Mouse (Mus musculus) hindbrain, embryonic 13.5 days (tissue): ENCODE measurements around the gene Itpr1. TPM values are rescaled to one million over a fixed set of nuclear protein-coding genes. Genes with fewer than 3 reads are reported as not detected.

Source experiments
- ATAC-seq: fragments of 200-750 bp; cut with Nextera tagmentation; 2 replicates; pipeline ENCODE4 v1.8.0; 2017; ENCODE audit warnings: moderate TSS enrichment; ENCODE audit not compliant: low FRiP score
- H3K27ac ChIP-seq: fragments of 300-500 bp; sonication (generic); 2 replicates; pipeline ENCODE4 v1.5.1; 2015; ENCODE audit warnings: inconsistent platforms, mild to moderate bottlenecking, moderate library complexity
- H3K27me3 ChIP-seq: fragments of 300-500 bp; sonication (generic); 2 replicates; pipeline ENCODE4 v1.6.1; 2015; ENCODE audit warnings: mild to moderate bottlenecking, inconsistent platforms
- H3K36me3 ChIP-seq: fragments of 300-500 bp; sonication (generic); 2 replicates; pipeline ENCODE4 v1.6.1; 2015; ENCODE audit warnings: mild to moderate bottlenecking, inconsistent platforms
- H3K4me1 ChIP-seq: fragments of 300-500 bp; sonication (generic); replicated peaks from 2 replicates; pipeline ENCODE4 v1.6.1; 2015; ENCODE audit warnings: inconsistent platforms
- H3K4me2 ChIP-seq: fragments of 300-500 bp; sonication (generic); 2 replicates; pipeline ENCODE4 v1.6.1; 2015; ENCODE audit warnings: inconsistent platforms, mild to moderate bottlenecking, moderate library complexity
- H3K4me3 ChIP-seq: fragments of 300-500 bp; sonication (generic); 2 replicates; pipeline ENCODE4 v1.5.1; 2015; ENCODE audit warnings: mild to moderate bottlenecking, inconsistent platforms
- H3K9ac ChIP-seq: fragments of 300-500 bp; sonication (generic); 2 replicates; pipeline ENCODE4 v1.6.1; 2015; ENCODE audit warnings: mild to moderate bottlenecking, inconsistent platforms
- H3K9me3 ChIP-seq: fragments of 300-500 bp; sonication (generic); 2 replicates; pipeline ENCODE4 v1.6.1; 2016; ENCODE audit warnings: inconsistent platforms
- WGBS: fragments of 180-500 bp; shearing (Covaris S2); methylation state at CpG from one replicate; pipeline ENCODE4 v1.1.7; 2015; 5-methylcytosine and 5-hydroxymethylcytosine counted together
- polyA plus RNA-seq: library from polyadenylated mRNA; unstranded; fragments of >200 nt; fragmentation: Nextera tagmentation; extraction: Ambion mirVana; gene quantifications from 2 replicates; pipeline ENCODE4 v1.2.1, GENCODE M21; 2015

Itpr1 gene
- polyA plus RNA-seq, 1 experiment from 2014 or later = 6.1 TPM

DNA sequence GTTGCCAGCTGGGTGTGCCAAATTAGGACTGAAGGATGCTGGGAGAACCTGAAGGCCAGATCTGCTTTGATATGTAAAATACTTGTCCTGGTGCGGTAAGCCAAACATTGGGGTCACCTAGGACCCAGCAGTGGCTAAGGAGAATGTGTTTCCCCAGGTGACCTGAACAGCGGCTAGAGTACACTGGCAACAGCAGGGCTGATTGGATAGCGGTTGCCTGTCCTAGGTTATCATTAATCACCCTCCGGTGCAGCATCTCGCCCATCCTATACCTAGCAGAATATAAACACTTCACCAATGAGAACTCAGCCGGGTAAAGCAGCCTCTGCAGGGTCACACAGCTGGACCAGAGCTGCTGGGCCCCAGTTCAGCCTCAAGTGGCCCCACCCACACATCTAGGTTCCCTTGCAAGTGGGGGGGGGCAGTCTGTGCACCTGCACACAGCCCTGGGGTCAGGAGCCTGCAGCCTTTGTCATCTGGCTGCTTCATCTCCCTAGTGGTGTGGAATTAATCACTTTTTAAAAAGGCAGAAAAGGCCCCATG, 318.0 kb downstream of the Itpr1 start:
- H3K27ac ChIP-seq = peak overlapping the region; percentile 66; the same call in 1 of the 2 replicates
- no peaks in the 10 kb centered on the region for H3K27me3 ChIP-seq
- H3K36me3 ChIP-seq = no peaks in the 10 kb centered on the region
- no peak overlapping the region for H3K9ac ChIP-seq
- H3K4me2 ChIP-seq = no peak overlapping the region
- peaks cover 19% of the 10 kb centered on the region for H3K4me1 ChIP-seq
- peak; percentile 77 for ATAC-seq
- 22% methylated on average over 6 of the region's 6 CpGs for WGBS
- no peak overlapping the region for H3K4me3 ChIP-seq
- no peaks in the 10 kb centered on the region for H3K9me3 ChIP-seq

DNA sequence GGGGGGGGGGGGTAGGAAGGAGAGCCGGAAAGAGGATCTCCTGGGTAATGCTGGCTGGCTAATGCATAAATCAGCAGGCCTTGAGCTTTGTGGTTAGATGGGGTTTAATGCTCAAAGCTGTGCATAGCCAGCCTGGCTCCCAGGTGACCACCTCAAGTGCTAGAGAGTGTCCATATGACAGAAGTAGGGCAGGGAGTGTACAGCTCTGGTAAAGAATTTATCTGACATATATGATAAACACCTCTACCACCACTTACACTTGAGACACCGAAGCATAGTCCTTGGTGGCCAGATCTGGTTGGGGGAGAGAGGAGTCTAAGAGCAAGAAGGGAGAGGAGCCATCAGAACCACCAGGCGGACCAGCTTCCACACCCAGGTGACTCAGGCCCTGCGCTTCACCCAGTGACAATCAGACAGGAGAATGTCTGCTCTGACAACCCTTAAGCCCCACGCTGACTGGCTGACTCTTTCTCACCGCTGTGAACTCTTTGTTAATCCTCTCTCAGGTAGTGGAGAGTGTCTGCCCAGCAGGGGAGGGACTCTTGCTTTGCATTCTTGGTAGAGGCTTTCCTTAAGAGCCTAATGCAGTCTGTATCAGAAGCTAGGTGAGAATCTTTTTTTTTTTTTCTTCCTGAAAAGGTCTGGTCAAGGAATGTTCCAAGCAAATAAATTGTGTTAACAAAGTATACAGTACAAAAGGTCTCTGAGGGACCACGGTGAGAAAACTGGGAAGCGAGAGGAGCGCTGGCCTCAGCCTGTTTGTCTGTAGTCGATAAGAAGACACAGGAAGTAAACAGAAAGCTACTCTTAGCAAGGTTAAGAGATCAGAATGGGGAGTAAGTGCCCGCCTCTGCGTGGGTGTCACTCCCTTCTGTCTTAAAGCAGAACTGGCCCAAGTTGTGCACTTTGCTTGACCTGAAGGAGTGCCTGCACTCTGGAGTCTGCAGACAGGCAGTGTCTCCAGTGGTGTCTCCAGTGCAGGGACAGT, 318.7 kb downstream of the Itpr1 start:
- Histone ChIP-seq H3K27ac (peak overlapping the region; percentile 66; the same call in 1 of the 2 replicates), H3K9ac (no peak overlapping the region), H3K9me3 (no peaks in the 10 kb centered on the region), H3K36me3 (no peaks in the 10 kb centered on the region), H3K27me3 (no peaks in the 10 kb centered on the region), H3K4me1 (peaks cover 19% of the 10 kb centered on the region), H3K4me3 (no peak overlapping the region), H3K4me2 (no peak overlapping the region)
- peak; percentile 62 for ATAC-seq
- WGBS = 30% methylated on average over 12 of the region's 12 CpGs

DNA sequence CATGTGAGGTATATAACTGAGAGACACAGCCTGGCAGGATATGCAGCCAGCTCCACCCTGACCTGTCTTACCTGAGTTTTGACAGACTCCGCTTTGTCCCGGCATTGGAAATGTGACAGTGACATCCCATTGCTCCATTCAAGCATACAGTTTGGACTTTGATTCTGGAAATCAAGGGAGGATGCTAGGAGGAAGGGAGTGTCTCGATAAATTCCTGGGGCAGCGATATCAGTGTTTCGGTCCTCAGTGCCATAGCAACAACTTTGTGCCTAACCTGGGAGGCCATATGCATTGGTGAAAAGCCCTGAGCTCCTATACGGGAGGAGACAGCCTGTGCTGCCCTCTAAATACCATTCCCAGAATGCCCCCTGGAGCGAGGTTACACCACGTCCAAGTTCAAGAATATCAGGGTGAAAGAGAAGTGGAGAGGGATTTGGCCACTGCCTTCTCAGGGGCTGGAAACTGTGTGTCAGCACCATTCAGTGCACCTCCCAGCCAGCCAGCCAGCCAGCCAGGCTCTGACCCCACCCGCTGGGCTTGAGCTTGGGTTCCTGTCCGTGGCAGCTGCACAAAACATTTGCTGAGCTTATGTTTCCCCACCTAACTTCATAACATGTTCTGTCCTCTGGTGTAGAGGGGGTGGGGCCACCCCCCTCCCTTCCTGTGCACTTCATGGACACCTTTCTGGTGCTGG, 319.7 kb downstream of the Itpr1 start:
- Histone ChIP-seq H3K9ac (no peak overlapping the region), H3K9me3 (no peaks in the 10 kb centered on the region), H3K27me3 (no peaks in the 10 kb centered on the region), H3K27ac (no peak overlapping the region), H3K4me1 (peaks cover 19% of the 10 kb centered on the region), H3K4me2 (no peak overlapping the region), H3K4me3 (no peak overlapping the region), H3K36me3 (no peaks in the 10 kb centered on the region)
- ATAC-seq = no peak
- 82% methylated on average over 10 of the region's 10 CpGs for WGBS

DNA sequence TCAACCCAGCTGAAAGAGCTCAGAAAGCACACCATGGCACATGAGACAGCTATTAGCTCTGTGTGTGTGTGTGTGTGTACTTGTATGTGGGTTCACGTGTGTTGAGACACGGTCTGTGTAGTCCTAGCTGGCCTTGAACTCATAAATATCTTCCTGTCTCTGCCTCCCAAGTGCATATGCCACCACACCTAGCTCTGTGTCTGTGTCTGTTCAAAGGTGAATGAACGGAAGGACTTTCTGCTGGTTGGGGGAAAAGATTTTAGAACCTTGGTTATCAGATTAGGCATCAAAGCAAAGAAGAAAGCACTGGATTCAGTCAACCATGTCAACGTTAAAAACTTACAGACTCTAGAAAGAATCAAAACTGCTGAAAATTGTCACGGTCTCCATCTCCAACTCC, 321.2 kb downstream of the Itpr1 start:
- ATAC-seq = no peak
- no peaks in the 10 kb centered on the region for H3K36me3 ChIP-seq
- H3K4me1 ChIP-seq = peaks cover 19% of the 10 kb centered on the region
- H3K9ac ChIP-seq = no peak overlapping the region
- H3K9me3 ChIP-seq = no peaks in the 10 kb centered on the region
- 89% methylated on average over 5 of the region's 5 CpGs for WGBS
- H3K27ac ChIP-seq = no peak overlapping the region
- H3K27me3 ChIP-seq = no peaks in the 10 kb centered on the region
- H3K4me2 ChIP-seq = no peak overlapping the region
- no peak overlapping the region for H3K4me3 ChIP-seq

DNA sequence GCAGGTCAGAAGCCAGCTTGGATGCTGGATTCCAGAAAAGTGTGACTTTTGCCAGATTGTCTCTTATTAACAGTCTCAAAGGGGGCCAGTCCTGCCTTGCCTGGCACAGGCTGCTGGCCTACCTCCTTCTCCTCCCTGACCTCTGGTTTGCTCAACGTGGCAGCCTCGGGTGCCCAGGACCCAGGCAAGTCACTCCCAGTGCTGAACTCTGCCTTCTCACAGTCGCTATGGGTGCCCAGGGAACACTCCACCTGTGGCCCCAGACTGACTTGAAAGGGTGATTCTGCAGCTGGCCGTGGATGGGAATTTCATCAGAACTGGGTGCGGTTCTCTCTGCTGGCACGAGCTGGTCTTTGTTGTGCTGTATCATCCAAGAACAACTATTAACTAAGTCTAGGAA, 321.7 kb downstream of the Itpr1 start:
- no peak overlapping the region for H3K4me3 ChIP-seq
- WGBS = 82% methylated on average over 6 of the region's 6 CpGs
- no peak overlapping the region for H3K9ac ChIP-seq
- H3K27ac ChIP-seq = no peak overlapping the region
- no peaks in the 10 kb centered on the region for H3K9me3 ChIP-seq
- H3K4me2 ChIP-seq = no peak overlapping the region
- no peak for ATAC-seq
- no peaks in the 10 kb centered on the region for H3K36me3 ChIP-seq
- peaks cover 19% of the 10 kb centered on the region for H3K4me1 ChIP-seq
- no peaks in the 10 kb centered on the region for H3K27me3 ChIP-seq

DNA sequence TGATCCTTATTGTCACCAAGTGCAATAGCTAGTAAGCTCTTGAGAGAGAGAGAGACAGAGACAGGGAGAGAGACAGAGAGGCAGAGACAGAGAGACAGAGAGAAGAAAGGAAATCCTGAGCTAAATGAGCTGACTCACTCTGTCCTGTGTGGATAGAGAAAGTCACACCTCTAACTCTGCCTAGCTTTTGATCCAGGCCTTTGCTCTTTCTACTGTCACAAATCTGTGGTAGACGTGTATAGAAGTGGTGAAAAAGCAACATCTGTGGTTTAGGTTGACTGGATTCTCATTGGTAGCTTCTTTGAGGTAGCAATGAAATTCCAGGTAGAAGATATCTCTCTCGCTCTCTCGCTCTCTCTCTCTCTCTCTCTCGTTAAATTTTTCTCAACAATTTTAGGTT, 322.4 kb downstream of the Itpr1 start:
- H3K4me1 ChIP-seq = peaks cover 19% of the 10 kb centered on the region
- H3K27ac ChIP-seq = no peak overlapping the region
- 93% methylated on average over 4 of the region's 4 CpGs for WGBS
- ATAC-seq = no peak
- H3K4me2 ChIP-seq = no peak overlapping the region
- H3K9me3 ChIP-seq = no peaks in the 10 kb centered on the region
- no peak overlapping the region for H3K9ac ChIP-seq
- no peaks in the 10 kb centered on the region for H3K27me3 ChIP-seq
- H3K4me3 ChIP-seq = no peak overlapping the region
- no peaks in the 10 kb centered on the region for H3K36me3 ChIP-seq

DNA sequence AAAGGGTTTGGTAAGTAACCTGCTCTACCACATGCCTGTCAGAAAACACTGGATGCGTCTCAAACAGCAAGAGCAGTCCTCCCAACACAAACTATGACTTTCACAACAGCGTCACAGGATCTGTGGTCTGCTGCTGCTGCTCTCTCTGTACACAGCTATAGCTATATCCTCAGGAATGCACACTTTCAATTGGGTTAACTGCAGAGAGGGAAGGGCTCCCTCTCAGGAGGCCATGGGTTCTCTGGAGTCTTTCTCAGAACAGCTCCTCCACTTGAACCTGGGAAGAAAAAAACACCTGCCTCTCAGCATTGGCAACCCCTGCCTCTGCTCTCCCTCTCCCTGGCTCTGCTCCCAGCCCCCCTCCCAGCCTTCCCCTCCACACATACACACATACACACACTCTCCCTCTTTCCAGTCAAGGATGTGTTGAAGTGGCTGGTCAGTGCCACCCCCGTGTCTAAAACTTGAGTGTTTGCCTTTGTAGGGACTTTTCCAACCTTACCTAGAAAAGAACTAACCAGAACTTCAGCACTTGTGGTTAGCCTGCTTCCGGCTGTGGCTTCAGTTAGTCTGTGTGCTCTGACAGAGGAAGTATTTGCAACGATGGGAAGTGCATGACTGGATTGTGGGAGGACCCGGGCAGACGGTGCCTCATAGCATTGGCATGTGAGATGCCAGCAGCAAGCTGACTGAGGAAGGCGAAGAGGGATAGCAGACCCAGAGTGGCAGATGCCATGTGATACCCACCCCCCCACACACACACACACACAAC, 323.8 kb downstream of the Itpr1 start:
- Histone ChIP-seq H3K36me3 (no peaks in the 10 kb centered on the region), H3K4me3 (no peak overlapping the region), H3K9ac (no peak overlapping the region), H3K27ac (no peak overlapping the region), H3K27me3 (no peaks in the 10 kb centered on the region), H3K9me3 (no peaks in the 10 kb centered on the region), H3K4me1 (peaks cover 6% of the 10 kb centered on the region), H3K4me2 (no peak overlapping the region)
- ATAC-seq = no peak
- WGBS = 92% methylated on average over 8 of the region's 8 CpGs

DNA sequence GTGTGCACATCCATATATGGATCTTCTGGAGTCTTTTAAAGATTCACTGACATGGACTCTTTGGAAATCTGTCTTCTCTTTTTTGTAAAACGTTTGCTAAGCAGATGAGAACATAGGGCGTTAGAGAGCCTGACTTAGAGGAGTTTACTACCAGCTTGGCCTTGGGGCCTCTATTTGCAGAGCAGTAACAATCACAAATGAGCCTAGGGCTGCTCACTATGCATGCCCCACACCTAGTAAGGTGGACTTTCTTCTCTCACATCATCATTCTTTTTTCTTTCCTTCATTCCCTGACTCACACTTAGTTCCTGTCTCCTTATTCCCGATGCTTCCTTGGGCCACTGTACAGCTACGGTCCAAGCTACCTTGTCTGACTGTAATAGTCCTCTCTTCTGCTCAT, 325.5 kb downstream of the Itpr1 start:
- no peak overlapping the region for H3K4me3 ChIP-seq
- no peaks in the 10 kb centered on the region for H3K36me3 ChIP-seq
- no peak overlapping the region for H3K27ac ChIP-seq
- no peak overlapping the region for H3K9ac ChIP-seq
- no peak overlapping the region for H3K4me2 ChIP-seq
- no peak for ATAC-seq
- WGBS = 89% methylated on average over 4 of the region's 4 CpGs
- no peaks in the 10 kb centered on the region for H3K27me3 ChIP-seq
- H3K9me3 ChIP-seq = no peaks in the 10 kb centered on the region
- no peaks in the 10 kb centered on the region for H3K4me1 ChIP-seq

DNA sequence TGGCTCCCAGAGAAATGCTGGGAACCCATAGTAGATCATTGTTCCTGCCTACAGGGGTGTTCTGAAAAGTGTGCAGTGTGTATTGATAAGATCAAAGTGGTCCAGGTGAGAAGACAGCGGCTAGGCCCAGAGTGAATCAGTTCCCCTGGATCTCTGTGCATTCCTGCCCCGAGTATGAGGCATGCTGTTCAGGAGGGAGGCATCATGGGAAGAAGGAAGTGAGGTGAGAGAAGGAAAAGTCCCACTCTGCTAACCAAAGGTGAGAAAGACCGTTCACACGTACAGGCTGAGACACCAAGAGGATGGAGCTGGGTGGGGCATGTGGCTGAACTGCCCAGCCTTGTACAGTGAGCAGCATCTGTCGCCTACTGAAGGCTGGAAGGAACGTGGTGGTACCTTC, 327.5 kb downstream of the Itpr1 start:
- Histone ChIP-seq H3K27me3 (no peaks in the 10 kb centered on the region), H3K36me3 (no peaks in the 10 kb centered on the region), H3K4me1 (no peaks in the 10 kb centered on the region), H3K4me3 (no peak overlapping the region), H3K27ac (no peak overlapping the region), H3K4me2 (no peak overlapping the region), H3K9me3 (no peaks in the 10 kb centered on the region), H3K9ac (no peak overlapping the region)
- 91% methylated on average over 6 of the region's 6 CpGs for WGBS
- no peak for ATAC-seq

DNA sequence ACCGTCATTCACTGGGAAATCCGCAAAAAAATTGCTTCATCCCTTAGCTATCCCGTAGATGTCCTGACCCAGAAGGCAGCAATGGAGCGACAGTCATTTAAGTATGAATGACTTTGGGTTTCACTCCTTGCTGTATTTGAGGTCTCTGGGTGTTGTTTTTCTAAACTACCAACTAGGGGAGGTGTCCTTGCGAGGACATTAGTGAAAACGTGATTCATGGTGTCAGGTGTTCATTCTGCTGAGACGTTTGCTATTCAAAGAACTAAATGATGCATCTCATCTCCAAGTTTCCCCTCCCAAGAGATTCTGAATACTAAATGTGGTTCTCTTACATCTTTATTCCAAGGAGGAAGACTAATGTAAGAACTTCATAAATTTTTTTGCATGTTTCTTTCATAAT, 332.0 kb downstream of the Itpr1 start:
- no peaks in the 10 kb centered on the region for H3K9me3 ChIP-seq

DNA sequence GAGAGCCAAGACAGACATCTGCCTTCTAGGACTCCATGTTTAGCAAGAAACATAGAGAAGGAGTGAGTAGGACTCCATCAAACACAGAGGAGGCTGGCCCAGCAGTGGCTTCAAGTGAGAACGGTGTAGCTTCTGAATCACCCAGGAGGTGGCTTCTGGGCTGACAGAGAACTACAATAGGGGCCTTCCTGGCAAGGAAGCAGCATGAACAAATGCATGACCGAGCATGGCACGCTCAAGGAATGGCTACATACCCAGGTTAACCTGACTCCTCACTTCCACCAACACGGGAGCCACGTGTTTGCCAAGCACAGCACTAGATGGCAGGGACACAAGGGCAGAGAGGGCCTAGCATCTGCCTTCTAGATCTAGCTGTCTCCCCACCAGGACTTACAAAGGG, 332.6 kb downstream of the Itpr1 start:
- H3K9me3 ChIP-seq = no peaks in the 10 kb centered on the region
- H3K4me1 ChIP-seq = no peaks in the 10 kb centered on the region
- no peak overlapping the region for H3K9ac ChIP-seq
- H3K27ac ChIP-seq = no peak overlapping the region
- H3K4me3 ChIP-seq = no peak overlapping the region
- H3K27me3 ChIP-seq = no peaks in the 10 kb centered on the region
- ATAC-seq = no peak
- H3K36me3 ChIP-seq = no peaks in the 10 kb centered on the region
- 77% methylated on average over 5 of the region's 5 CpGs for WGBS
- H3K4me2 ChIP-seq = no peak overlapping the region

More for the DNA sequence above, 332.0 kb downstream of the Itpr1 start:
- Histone ChIP-seq H3K27ac (no peak overlapping the region), H3K9ac (no peak overlapping the region), H3K27me3 (no peaks in the 10 kb centered on the region), H3K4me1 (no peaks in the 10 kb centered on the region), H3K4me2 (no peak overlapping the region), H3K4me3 (no peak overlapping the region), H3K36me3 (no peaks in the 10 kb centered on the region)
- WGBS = 67% methylated on average over 7 of the region's 7 CpGs
- no peak for ATAC-seq

DNA sequence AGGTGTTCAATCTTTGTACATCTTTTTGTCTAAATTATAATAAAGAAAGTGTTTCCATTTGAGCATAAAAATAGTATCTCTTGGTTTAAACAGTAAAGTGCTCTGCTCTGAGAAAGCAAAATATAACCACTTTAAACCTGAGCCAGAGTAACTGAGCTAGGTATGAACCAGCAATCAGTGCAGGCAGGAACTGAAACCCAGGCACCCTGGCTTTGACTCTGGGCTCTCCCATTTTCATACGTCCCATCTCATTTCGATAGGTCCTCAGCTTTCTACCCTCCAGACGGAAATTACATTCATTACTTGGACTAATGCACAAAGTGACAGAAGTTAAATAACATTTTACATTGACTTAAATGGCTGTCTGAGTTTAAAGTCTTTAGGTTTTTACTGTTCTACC, 335.5 kb downstream of the Itpr1 start:
- Histone ChIP-seq H3K4me3 (no peak overlapping the region), H3K36me3 (no peaks in the 10 kb centered on the region), H3K4me2 (no peak overlapping the region), H3K4me1 (no peaks in the 10 kb centered on the region), H3K9me3 (no peaks in the 10 kb centered on the region), H3K9ac (no peak overlapping the region), H3K27ac (no peak overlapping the region), H3K27me3 (no peaks in the 10 kb centered on the region)
- 86% methylated on average over 3 of the region's 3 CpGs for WGBS
- ATAC-seq = no peak
